Mouse (Mus musculus) thymus, postnatal 14 days (tissue): ENCODE results near the gene Sqor.
A peak's percentile ranks its signal among the peaks of the same experiment; 100 is the strongest.

ENCODE experiments used
- DNase-seq: peaks from one replicate; pipeline ENCODE4 v3.0.0; 2021

Sqor gene

GRCm38 (mm10) chr2:122765071-122765793 is at the start of gene Sqor:
Sqor (plus strand) TSS chr2:122765237.
- peak; percentile 70 for DNase-seq

DNA sequence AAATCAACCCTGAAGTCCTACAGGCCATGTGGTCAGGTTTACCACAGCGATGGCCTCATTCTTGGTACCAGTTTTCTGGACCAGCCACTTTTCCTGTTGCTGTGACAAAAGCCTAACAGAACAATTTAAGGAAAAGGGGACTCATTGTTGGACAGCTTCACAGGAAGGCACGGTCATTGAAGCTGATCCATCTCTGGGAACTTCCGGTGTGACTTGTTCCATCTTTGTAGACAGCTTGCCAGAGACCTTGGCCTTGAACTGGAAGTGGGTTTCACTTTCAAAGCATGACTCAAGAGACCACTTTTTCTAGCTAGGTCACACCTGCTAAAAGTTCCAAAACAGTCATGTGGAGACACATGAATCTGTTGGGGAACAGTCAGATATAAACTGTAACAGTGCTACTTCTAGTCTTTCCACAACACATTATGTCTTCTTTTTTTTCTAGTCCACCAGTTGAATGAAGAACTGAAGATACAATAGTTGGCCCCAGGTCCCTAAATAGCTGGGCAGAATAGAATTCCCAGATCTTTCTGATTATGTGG is 48.7 kb upstream of the Sqor start:
- DNase-seq: peak; percentile 33

- DNase-seq: no peak
Observed at GRCm38 (mm10) chr2:122719232-122719631, 45.8 kb upstream of the Sqor start.

DNA sequence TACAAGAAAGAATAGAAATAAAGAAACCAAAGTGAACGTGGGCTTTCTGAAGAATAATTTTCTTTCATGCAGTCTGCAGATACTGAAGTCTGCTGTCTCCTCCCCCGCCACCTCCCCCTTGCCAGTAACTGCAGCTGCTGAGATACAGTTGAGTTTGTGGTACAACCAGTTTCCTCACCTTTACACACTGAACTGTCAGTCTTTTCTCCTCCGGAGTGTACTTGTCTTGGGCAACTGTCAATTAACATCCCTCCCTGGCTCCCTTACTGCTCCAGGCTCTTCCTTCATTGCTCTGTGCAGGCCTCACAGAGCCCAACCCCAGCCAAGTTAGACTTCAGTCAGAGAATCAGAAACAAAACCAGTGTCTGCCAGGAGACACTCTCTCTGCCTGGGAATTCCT is 44.5 kb upstream of the Sqor start:
- peak; percentile 74 for DNase-seq

DNA sequence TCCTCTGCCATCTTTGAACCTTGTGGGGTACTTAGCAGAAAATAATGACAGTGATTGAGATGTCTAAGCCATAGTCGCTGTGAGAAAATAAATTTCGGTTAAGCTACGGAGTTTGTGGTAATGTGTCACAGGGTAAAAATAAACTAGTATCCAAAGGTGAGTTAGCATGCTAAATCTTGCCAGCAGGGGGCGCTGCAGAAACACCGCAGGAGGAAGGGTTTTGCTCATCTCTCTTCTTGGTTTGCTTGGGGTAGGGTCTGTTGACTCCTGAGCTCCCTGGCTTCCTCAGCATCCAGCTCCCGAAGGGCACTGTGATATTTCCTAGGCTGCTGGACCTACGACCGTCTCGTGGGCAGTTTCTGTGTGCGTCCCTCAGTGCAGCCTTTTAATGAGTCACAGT is 39.4 kb upstream of the Sqor start:
- DNase-seq: peak; percentile 67

GRCm38 (mm10) chr2:122731456-122731855 is 33.6 kb upstream of the Sqor start:
- no peak for DNase-seq

GRCm38 (mm10) chr2:122737894-122738830 is 26.9 kb upstream of the Sqor start, which contains the start of gene Bloc1s6:
Bloc1s6 (plus strand) TSS chr2:122738503.
- DNase-seq: peak; percentile 91

GRCm38 (mm10) chr2:122739023-122739422 is 26.0 kb upstream of the Sqor start:
- no peak for DNase-seq

DNA sequence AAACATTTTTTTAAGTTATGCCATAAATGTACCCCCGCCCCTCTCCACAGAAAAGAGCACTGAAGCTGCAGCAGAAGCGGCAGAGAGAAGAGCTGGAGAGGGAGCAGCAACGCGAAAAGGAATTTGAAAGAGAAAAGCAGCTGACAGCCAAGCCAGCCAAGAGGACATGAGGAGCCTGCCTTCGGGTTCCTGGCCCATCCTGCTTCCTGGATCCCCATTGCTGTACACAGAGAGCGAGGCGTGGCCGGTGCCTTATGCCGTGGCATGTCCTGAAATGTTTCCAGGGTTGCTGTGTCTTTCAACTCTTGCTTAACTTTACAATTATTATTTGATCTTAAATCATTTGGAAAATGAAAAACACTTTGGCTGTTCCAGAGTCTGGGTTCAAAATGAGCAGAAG is 18.6 kb upstream of the Sqor start:
- no peak for DNase-seq

DNA sequence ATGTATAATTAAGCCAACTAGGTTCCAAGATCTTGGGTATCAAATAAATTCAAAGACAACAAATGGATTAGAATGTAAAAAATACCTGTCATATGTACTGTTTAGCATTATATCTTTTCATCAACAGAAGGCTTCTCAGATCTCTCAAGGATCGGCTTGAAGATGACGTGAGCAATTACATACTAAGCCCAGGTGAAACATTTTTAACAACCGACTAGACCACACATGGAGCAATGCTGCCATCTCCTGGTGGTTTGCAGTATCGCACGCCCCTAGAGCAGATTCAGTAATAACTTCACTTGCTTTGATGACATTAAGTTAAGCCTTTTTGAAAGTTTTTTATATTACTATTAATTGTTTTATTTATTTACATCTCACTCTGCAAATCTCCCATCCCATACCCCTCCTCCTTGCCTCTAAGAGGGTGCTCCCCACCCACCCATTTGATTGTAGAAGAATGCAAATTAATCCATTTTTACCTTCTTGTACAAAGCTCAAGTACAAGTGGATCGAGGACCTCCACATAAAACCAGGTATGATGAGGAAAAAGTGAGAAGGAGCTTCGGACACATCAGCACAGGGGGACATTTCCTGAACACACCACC is 11.2 kb upstream of the Sqor start:
- peak; percentile 71 for DNase-seq

DNA sequence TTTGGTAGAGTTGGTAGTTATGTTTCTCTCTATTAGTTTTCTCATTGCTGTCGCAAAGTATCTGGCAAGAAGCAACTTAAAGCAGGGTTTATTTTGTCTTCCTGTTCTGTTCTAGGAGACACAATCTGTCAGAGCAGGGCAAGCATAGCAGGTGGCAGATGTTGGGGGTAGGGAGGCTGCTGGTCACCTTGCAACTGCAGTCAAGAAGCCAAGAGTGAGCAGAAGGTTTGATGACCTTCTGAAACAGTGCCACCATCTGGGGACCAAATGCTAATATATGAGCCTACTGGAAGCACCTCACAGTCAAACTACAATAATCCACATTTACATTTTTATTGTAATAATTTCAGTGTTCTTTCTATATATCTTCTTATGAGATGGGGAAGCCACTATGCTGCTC is 5.2 kb upstream of the Sqor start:
- no peak for DNase-seq

- no peak for DNase-seq
Observed at GRCm38 (mm10) chr2:122762991-122763390, 2.0 kb upstream of the Sqor start.

DNA sequence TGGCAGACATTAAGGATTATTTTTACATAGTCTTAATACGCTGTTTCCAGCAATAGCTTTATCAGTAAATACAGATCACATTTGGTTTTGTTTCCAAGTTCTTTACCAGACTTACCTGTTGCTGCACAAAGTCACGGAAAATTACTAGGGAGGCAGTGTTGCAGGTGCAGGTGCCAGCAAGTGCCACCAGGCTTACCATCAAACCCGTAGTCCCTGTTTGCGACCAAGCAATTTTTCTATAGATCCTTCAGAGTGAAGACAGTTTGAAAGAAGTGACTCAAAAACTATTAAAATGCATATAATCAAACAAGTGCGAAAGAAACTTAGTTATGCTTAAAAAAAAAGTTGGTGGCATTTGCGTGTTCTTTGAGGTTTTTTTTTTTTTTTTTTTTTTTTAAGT is 511 bp upstream of the Sqor start:
- peak; percentile 32 for DNase-seq

DNA sequence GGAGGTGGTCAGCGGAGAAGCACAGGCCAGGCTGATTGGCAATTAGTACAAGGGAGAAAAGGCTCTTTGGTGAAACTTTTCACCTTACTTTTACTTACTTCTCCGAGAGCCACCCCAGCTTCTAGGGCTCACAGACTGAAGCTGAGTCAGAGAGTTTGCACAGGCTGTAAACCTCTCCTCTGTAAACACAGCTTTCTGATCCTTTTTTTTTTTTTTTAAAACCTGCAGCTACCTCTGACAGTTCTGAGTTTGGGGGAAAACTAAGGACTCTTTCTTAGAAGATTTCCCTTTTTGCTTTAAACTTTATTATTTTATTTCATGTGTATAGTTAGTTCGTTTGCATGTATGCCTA is 733 bp downstream of the Sqor start:
- no peak for DNase-seq

DNA sequence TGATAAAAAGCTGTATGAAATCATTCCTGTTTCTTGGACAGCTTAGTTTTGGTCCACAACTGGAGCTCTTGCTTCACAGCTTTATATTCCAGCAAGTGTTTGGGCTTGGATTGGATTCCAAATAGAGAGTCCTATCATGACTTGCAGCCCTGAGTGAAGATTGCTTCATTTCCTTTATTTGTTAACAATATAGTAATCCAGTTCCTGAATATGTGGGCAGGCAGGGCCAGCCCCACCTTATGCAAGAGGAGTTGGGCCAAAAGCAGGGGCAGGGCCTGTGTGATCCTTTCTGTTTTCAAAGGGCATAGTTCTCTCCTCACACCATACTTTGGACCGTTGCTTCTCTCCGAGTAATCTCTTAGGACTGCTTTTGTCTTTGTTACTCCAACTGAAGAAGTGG is 6.0 kb downstream of the Sqor start:
- no peak for DNase-seq

DNA sequence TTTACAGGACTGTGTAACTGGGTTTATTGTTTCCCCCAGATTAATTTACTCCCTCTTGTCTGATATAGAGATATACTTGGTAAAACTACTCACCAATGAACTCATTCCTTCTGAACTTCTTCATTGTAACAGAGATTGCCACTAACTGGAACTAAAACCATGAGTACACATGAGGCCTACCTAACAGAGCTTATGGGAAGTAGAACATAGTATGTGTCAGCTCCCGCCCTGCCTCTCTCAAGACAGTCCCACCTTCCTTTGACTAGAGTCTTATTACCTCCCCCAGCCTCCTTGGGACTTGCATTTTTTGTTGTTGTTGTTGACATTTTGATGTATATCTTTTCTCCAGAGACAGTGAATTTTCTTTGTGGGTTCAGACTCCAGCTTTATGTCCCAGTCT is 7.9 kb downstream of the Sqor start:
- DNase-seq: no peak

- DNase-seq: no peak
Observed at GRCm38 (mm10) chr2:122775491-122775890, 10.5 kb downstream of the Sqor start.

GRCm38 (mm10) chr2:122776823-122777222 is 11.8 kb downstream of the Sqor start:
- no peak for DNase-seq

DNA sequence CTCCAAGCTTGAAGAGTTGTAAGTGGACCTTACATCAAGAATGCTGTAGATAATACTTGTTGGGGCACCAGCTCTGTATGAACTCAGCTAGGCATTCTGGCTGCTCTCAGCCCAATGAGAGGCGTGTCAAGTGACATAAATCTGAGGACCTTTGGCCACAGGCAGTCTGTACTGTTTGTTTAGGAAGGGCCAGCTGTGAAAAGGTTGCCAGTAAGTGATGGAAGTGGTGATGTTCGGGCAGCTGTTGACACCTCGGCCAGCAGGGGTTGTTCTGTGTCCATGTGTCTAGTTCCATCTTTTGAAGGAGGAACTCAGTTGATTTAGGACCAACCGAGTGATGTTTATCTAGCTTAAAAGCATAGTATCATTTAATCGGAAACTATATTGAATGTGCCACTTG is 14.9 kb downstream of the Sqor start:
- DNase-seq: no peak

- DNase-seq: no peak
Observed at GRCm38 (mm10) chr2:122780447-122780846, 15.4 kb downstream of the Sqor start.

- DNase-seq: no peak
Observed at GRCm38 (mm10) chr2:122781590-122782356, 16.7 kb downstream of the Sqor start.

DNA sequence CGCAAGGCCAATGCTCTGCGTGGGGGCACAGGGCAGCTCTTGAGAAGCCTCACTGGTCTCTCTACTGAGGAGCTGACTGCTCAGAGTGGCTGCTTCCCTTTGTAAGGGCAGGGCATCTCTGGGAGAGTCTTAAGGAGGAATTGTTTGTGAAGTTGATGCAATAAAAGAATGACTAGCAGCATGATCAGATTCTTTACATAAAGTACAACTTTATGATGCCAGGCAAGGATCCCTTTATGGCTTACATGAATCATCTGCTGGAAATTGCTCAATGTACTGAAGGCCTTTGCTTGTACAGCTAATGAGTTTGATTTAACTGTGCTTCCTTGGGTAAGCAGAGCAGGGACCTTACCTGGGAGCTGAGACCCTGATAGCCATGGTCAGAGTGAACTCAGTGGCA is 18.7 kb downstream of the Sqor start:
- DNase-seq: no peak

DNA sequence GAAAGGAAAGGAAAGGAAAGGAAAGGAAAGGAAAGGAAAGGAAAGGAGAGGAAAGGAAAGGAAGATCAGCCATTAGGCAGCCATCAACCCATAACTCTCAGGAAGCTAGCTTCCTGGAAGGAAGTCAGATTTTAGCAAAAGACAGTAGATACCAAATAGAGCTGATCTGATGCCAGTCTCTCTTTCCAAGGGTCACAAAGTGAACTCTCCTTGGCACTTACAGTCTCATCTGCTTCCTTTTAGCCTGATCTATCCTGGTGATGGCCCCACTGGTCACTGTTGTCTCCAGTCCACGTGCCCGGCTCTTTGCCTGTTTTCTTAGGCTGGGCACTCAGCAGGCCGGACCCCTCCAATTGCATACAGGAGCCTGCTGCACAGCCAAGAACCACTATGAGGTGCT is 19.7 kb downstream of the Sqor start:
- DNase-seq: no peak
